Mouse (Mus musculus): ENCODE results near the gene Mbtps1. TPM values are rescaled to one million over a fixed set of nuclear protein-coding genes. Genes with fewer than 3 reads are reported as not detected.

The Mbtps1 gene
- polyA plus RNA-seq, 1 experiment = 81.6 TPM

DNA sequence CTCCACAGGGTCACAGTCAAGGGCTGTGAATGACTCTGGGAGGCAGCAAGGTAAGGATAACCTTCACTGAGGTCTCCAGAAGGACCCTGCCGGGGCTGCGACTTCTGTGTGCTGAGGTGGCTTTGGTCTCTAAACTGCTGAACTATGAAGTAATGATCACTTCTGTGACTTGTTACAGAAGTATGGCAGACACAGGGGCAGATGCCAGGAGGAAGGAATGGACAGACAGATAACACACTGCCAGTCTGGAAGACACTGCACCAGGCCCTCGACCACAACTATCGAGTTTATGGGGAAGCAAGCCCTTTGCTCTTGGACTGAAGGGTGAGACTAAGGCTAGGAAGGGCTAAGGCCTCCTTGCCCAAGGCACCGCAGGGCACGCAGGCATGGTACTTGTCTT lies 12.6 kb upstream of the Mbtps1 start:
- WGBS = 87% methylated on average over 6 of the region's 6 CpGs
- 0 out of 2 replicates have a peak, but pooled peaks cover 2% of the 10 kb centered on the region for H3K4me1 ChIP-seq (ENCODE audit: control insufficient read depth, insufficient read depth, low read length)
- H3K4me3 ChIP-seq (replicated peaks; ENCODE audit: insufficient read depth, low read depth, low read length) = no peak overlapping the region
- DNase-seq = no peak
- H3K27me3 ChIP-seq (ENCODE audit: control insufficient read depth, insufficient read depth, low read length) = no peaks in the 10 kb centered on the region
- no peak overlapping the region for H3K27ac ChIP-seq (ENCODE audit: insufficient read depth, low read length)
- no peak for TF ChIP-seq CTCF (IDR thresholded peaks at IDR 0.05; ENCODE audit: borderline replicate concordance, insufficient read depth, low read depth, low read length)
- TF ChIP-seq POLR2A (IDR thresholded peaks at IDR 0.05; ENCODE audit: borderline replicate concordance, insufficient read depth, low read length) = no peak

DNA sequence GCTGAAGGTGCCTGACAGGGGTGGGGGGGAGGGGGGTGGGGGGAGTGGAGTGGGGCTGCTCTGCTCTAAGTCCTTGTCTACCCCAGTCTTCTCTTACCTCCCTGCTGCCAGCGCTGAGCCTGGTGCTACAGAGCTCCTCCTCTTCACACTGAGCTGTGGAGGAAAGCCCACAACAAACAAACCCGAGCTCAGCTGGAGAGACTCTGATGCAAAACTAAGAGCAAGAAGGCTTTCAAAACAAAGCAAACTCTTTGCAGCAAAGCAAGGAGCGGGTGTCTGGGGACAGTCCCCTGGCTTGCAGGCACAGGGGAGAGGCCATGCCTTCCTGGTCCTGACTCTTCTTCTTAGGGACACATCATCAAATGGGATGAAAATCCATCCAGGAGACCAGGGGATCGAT lies 11.3 kb upstream of the Mbtps1 start:
- no peak for TF ChIP-seq CTCF (IDR thresholded peaks at IDR 0.05; ENCODE audit: borderline replicate concordance, insufficient read depth, low read depth, low read length)
- 39% methylated on average over 4 of the region's 4 CpGs for WGBS
- no peak overlapping the region for H3K4me3 ChIP-seq (replicated peaks; ENCODE audit: insufficient read depth, low read depth, low read length)

DNA sequence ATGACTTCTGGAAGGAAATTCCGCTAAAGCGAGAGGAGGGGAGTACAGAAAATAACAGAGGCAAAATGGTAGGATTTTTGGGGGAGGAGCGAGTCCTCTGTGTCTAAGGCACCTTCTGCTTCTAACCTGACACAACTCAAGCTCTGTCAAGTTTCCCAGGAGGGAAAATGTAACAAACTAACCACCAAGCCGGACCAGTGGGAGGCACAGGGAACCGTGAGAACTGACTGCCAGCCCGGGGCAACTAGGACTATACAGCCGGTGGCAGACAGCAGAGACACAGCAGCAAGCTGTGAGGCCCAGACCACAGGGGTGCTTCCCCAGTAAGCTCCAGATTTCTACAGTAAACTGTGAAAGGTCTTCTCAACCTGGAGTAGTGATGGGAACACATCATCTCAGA lies 10.4 kb upstream of the Mbtps1 start:
- Histone ChIP-seq H3K4me3 (replicated peaks; ENCODE audit: insufficient read depth, low read depth, low read length) (no peak overlapping the region), H3K27ac (ENCODE audit: insufficient read depth, low read length) (no peak overlapping the region), H3K4me1 (ENCODE audit: control insufficient read depth, insufficient read depth, low read length) (0 out of 2 replicates have a peak, but pooled peaks cover 2% of the 10 kb centered on the region), H3K27me3 (ENCODE audit: control insufficient read depth, insufficient read depth, low read length) (no peaks in the 10 kb centered on the region)
- no peak for TF ChIP-seq CTCF (IDR thresholded peaks at IDR 0.05; ENCODE audit: borderline replicate concordance, insufficient read depth, low read depth, low read length)
- no peak for TF ChIP-seq POLR2A (IDR thresholded peaks at IDR 0.05; ENCODE audit: borderline replicate concordance, insufficient read depth, low read length)
- no peak for DNase-seq
- 57% methylated on average over 7 of the region's 7 CpGs for WGBS

More for the DNA sequence above, 11.3 kb upstream of the Mbtps1 start:
- 0 out of 2 replicates have a peak, but pooled peaks cover 2% of the 10 kb centered on the region for H3K4me1 ChIP-seq (ENCODE audit: control insufficient read depth, insufficient read depth, low read length)
- no peak overlapping the region for H3K27ac ChIP-seq (ENCODE audit: insufficient read depth, low read length)
- DNase-seq = no peak
- H3K27me3 ChIP-seq (ENCODE audit: control insufficient read depth, insufficient read depth, low read length) = no peaks in the 10 kb centered on the region

DNA sequence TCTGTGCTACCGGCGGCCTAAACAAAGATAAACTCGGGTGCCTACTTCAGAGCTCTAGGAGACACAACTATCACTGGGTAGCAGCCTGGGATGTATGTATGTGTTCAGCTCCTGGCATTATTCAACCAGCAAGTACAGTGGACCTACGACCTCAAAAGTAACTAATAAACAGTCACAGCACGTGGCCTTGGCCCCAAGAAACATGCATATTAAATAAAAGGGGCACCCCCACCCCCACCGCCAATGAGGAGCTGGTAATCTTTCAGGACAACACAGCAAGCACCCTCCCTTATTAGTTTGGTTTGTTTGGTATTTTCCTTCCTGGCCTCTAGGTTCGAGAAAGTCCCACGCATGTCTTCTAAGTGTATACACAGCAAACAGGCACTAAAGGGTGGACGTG lies 9.7 kb upstream of the Mbtps1 start:
- 86% methylated on average over 9 of the region's 9 CpGs for WGBS

DNA sequence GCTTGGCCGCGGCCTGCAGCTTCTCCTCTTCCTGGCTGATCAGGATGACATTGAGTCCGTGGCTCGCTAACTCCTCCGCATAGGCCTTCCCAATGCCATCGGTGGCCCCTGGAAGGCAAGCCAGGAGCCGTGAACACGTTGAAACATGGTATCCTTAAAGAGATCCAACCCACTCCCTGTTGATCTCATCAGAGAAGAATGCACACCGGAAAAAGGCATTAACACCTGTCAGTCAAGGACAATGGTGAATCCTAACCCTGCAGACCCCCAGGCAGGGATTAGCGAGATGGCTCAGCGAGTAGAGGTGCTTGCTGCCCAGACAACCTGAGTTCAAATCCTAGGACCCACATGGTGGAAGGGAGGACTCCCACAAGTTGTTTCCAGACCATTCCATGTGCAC lies 7.8 kb upstream of the Mbtps1 start:
- no peak overlapping the region for H3K27ac ChIP-seq (ENCODE audit: insufficient read depth, low read length)
- TF ChIP-seq CTCF (IDR thresholded peaks at IDR 0.05; ENCODE audit: borderline replicate concordance, insufficient read depth, low read depth, low read length) (no peak), POLR2A (IDR thresholded peaks at IDR 0.05; ENCODE audit: borderline replicate concordance, insufficient read depth, low read length) (no peak)
- 0 out of 2 replicates have a peak, but pooled peaks cover 2% of the 10 kb centered on the region for H3K4me1 ChIP-seq (ENCODE audit: control insufficient read depth, insufficient read depth, low read length)
- H3K4me3 ChIP-seq (replicated peaks; ENCODE audit: insufficient read depth, low read depth, low read length) = no peak overlapping the region
- no peak for DNase-seq
- 83% methylated on average over 11 of the region's 11 CpGs for WGBS
- H3K27me3 ChIP-seq (ENCODE audit: control insufficient read depth, insufficient read depth, low read length) = no peaks in the 10 kb centered on the region

More for the DNA sequence above, 9.7 kb upstream of the Mbtps1 start:
- DNase-seq = no peak
- H3K4me1 ChIP-seq (ENCODE audit: control insufficient read depth, insufficient read depth, low read length) = 0 out of 2 replicates have a peak, but pooled peaks cover 2% of the 10 kb centered on the region
- TF ChIP-seq CTCF (IDR thresholded peaks at IDR 0.05; ENCODE audit: borderline replicate concordance, insufficient read depth, low read depth, low read length) = no peak
- TF ChIP-seq POLR2A (IDR thresholded peaks at IDR 0.05; ENCODE audit: borderline replicate concordance, insufficient read depth, low read length) = no peak
- H3K4me3 ChIP-seq (replicated peaks; ENCODE audit: insufficient read depth, low read depth, low read length) = no peak overlapping the region
- no peaks in the 10 kb centered on the region for H3K27me3 ChIP-seq (ENCODE audit: control insufficient read depth, insufficient read depth, low read length)
- H3K27ac ChIP-seq (ENCODE audit: insufficient read depth, low read length) = no peak overlapping the region

DNA sequence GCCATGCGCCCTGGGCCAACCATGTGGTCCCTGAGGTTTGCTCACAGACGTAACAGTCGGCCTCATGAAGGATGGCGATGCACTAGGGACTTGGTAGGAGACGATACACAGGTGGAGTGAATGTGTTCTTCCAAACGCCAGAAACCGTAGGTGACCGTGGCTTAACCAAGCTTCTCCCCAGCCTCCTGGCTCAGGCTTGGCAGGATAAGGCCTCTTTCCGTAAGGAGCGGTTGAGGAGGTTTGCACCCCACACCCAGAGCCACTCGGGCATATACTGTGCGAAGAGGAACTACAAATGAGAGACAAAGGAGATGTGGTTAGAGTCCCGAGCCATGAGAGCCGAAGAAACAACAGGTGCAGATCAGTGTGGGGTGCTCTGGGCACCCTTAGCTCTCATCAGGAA lies 5.3 kb upstream of the Mbtps1 start:
- peak; percentile 40 to 52 for DNase-seq
- no peak overlapping the region for H3K27ac ChIP-seq (ENCODE audit: insufficient read depth, low read length)
- WGBS = 85% methylated on average over 14 of the region's 14 CpGs
- H3K27me3 ChIP-seq (ENCODE audit: control insufficient read depth, insufficient read depth, low read length) = no peaks in the 10 kb centered on the region
- no peak for TF ChIP-seq POLR2A (IDR thresholded peaks at IDR 0.05; ENCODE audit: borderline replicate concordance, insufficient read depth, low read length)
- no peak for TF ChIP-seq CTCF (IDR thresholded peaks at IDR 0.05; ENCODE audit: borderline replicate concordance, insufficient read depth, low read depth, low read length)
- H3K4me3 ChIP-seq (replicated peaks; ENCODE audit: insufficient read depth, low read depth, low read length) = no peak overlapping the region
- H3K4me1 ChIP-seq (ENCODE audit: control insufficient read depth, insufficient read depth, low read length) = 0 out of 2 replicates have a peak, but pooled peaks cover 2% of the 10 kb centered on the region

DNA sequence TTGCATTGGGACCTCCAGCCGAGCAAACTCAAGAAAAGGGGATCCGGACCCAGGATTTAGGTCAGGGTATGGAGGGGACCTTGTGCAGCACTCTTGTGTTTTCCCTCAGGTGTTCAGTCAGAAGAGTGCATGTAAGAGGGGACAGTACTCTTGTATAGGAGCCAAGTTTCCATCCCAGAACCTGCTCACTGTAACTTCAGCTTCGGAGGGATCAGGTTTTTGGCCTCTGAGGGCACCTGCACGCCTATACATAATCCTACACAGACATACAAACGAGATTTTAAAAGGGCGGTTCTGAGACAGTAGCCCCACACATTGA lies 826 bp upstream of the Mbtps1 start:
- no peak for DNase-seq
- Histone ChIP-seq H3K4me1 (ENCODE audit: control insufficient read depth, insufficient read depth, low read length) (peaks cover 14% of the 10 kb centered on the region; the same call in 1 of the 2 replicates), H3K27ac (ENCODE audit: insufficient read depth, low read length) (peak overlapping the region; percentile 77; the same call in 1 of the 2 replicates), H3K4me3 (replicated peaks; ENCODE audit: insufficient read depth, low read depth, low read length) (peak overlapping the region; percentile 82), H3K27me3 (ENCODE audit: control insufficient read depth, insufficient read depth, low read length) (no peaks in the 10 kb centered on the region)
- 81% methylated on average over 6 of the region's 6 CpGs for WGBS
- no peak for TF ChIP-seq CTCF (IDR thresholded peaks at IDR 0.05; ENCODE audit: borderline replicate concordance, insufficient read depth, low read depth, low read length)
- TF ChIP-seq POLR2A (IDR thresholded peaks at IDR 0.05; ENCODE audit: borderline replicate concordance, insufficient read depth, low read length) = no peak

DNA sequence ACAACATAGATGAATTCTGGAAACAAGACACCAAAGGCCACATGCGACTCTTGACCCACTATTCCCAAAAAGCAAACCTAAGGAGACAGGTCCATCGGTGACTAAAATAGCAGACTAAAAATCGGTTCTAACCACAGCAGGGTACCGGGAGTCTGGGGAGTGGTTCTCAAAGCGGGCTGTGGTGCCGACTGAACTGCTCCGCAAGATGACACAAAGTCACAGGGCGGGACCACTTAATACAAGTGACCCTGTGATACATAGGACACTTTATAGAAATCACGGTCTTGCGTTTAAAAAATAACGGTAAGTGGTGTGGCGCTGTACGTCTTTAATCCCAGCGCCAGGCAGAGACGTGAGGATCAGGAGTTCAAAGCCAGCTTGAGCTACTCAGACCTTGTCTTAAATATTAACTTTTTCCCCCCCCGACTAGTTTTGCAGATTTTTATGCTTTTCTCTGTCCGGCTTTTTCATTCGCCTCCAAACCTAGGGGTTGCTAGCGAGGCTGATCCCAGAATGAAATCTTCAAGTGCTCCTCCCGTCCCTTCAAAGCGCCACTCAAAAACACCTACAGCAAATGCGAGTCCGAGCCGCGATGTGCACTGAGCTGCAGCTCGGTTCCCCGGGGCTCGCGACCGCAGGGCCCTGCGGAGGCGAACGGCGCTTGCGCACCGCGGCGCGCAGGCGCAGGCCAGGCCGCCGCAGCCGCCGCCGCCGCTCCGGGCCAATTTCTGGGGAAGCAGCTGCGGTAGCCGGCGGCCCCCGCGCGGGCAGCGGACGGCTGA lies 523 bp downstream of the Mbtps1 start:
- peak overlapping the region; percentile 88 for H3K4me3 ChIP-seq (replicated peaks; ENCODE audit: insufficient read depth, low read depth, low read length)
- peaks cover 14% of the 10 kb centered on the region; the same call in 1 of the 2 replicates for H3K4me1 ChIP-seq (ENCODE audit: control insufficient read depth, insufficient read depth, low read length)
- TF ChIP-seq CTCF (IDR thresholded peaks at IDR 0.05; ENCODE audit: borderline replicate concordance, insufficient read depth, low read depth, low read length) (no peak), POLR2A (IDR thresholded peaks at IDR 0.05; ENCODE audit: borderline replicate concordance, insufficient read depth, low read length) (peak; percentile 72)
- under 1% methylated on average over 55 of the region's 55 CpGs for WGBS
- DNase-seq = peak; percentile 15 to 27
- no peaks in the 10 kb centered on the region for H3K27me3 ChIP-seq (ENCODE audit: control insufficient read depth, insufficient read depth, low read length)
- peak overlapping the region; percentile 90 for H3K27ac ChIP-seq (ENCODE audit: insufficient read depth, low read length)
